Mouse (Mus musculus): ENCODE measurements around the gene Rnf43. TPM values are rescaled to one million over a fixed set of nuclear protein-coding genes. Genes with fewer than 3 reads are reported as not detected.

Rnf43 gene
- total RNA-seq (2023) = 5.1 TPM

GRCm38 (mm10) chr11:87662407-87662806, at the start of gene Rnf43:
TSS of gene Rnf43 (plus strand) at chr11:87662722.

GRCm38 (mm10) chr11:87616790-87617474, 45.6 kb upstream of the Rnf43 start, which contains the start of gene Hsf5:
TSS of gene Hsf5 (plus strand) at chr11:87617164.

GRCm38 (mm10) chr11:87737175-87737740, 74.7 kb downstream of the Rnf43 start, which contains the start of gene Supt4a:
TSS of gene Supt4a (plus strand) at chr11:87737552.

GRCm38 (mm10) chr11:87760301-87761081, 98.0 kb downstream of the Rnf43 start, which contains the start of gene Tspoap1:
TSS of gene Tspoap1 (plus strand) at chr11:87760541.

Other genes starting within 250 kb of the Rnf43 start
- gene Gm11492, start 96.1 kb upstream of the Rnf43 start, total RNA-seq (2023) = not detected
- gene Sept4, start 93.8 kb upstream of the Rnf43 start, total RNA-seq (2023) = 4.3 TPM
- gene Mtmr4, start 70.6 kb upstream of the Rnf43 start, total RNA-seq (2023) = 24.1 TPM
- not detected for gene Hsf5, start 45.6 kb upstream of the Rnf43 start, total RNA-seq (2023)
- 160 TPM for gene Supt4a, start 74.8 kb downstream of the Rnf43 start, total RNA-seq (2023)
- gene Tspoap1, start 97.8 kb downstream of the Rnf43 start, total RNA-seq (2023) = 5.2 TPM
- gene Mpo, start 130.9 kb downstream of the Rnf43 start, total RNA-seq (2023) = 1.1 TPM
- not detected for gene Lpo, start 165.6 kb downstream of the Rnf43 start, total RNA-seq (2023)
- gene Mks1, start 190.5 kb downstream of the Rnf43 start, total RNA-seq (2023) = 12.7 TPM
- not detected for gene Epx, start 212.8 kb downstream of the Rnf43 start, total RNA-seq (2023)
- not detected for gene Olfr462, start 229.5 kb downstream of the Rnf43 start, total RNA-seq (2023)
- not detected for gene Olfr463, start 234.7 kb downstream of the Rnf43 start, total RNA-seq (2023)

Data from CD4-positive naive resting alpha-beta T cell, adult 57 days (primary cell).